Mouse (Mus musculus) spleen, postnatal 36 days (tissue): ENCODE results near the gene Sh3bgrl.
"Not testable (repeated sequence)": the region's sequence is repeated elsewhere in the genome, so short reads cannot be mapped to it uniquely, and the experiment has no call there.

ENCODE experiments used
- DNase-seq, 2 experiments: peaks; one replicate each; pipeline ENCODE4 v3.0.0; 2022; ENCODE audit warnings: low spot score in 2 of 2, mixed read lengths in 1 of 2

The Sh3bgrl gene

DNA sequence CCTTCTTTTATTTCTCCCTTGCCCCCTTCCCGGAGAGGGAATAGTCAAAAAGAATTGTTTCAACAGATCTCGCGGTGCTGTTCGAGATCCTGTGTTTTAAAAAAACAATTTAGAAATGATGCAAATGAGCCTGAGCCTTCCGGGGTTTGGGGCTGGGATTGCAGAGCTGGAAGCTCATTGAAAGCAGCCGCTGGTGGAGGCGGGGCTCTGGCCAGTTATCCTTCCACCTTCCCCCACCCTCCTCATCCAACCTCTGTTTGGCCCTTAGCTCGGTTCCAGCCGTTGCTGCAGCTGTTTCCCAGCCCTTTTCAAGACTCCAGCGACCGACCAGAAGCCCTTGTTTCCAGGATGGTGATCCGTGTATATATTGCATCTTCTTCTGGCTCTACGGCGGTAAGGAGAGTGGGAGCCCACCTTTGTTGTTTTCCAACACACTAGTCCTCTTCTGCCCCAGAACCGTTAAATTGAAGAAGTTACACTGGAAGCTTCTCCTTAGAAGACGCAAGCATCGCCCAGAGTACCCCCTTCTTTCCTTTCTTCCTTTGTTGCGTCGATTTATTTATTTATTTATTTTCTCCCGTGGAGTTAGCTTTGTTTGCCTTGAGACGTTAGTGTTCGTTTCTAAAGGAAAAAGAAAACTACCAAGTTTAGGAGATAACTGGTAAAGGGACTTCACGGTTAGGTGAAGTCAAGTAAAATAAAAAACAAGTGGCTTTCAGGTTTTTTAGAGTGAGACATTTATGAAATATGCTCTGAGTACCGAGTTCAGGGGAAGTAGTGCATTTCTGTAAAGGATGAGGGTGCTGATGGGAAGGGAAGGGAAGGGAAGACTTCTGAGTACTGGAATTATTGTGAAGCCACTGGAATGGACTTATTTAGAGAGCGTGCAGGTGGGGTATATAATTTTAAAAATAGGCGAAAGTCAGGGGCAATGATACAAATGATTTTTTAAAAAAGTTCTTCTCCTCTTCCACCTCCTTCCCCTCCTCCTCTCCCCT is at the start of gene Sh3bgrl:
Sh3bgrl (plus strand) TSS at position 121 of the 998 bp plus-strand sequence.
- peak; percentile 65 to 69 for DNase-seq

GRCm38 (mm10) chrX:109047773-109048172 is 47.4 kb upstream of the Sh3bgrl start:
- no peak for DNase-seq

- no peak for DNase-seq
Measured at GRCm38 (mm10) chrX:109071719-109072118, 23.4 kb upstream of the Sh3bgrl start.

- no peak for DNase-seq
Measured at GRCm38 (mm10) chrX:109075716-109076115, 19.4 kb upstream of the Sh3bgrl start.

GRCm38 (mm10) chrX:109076355-109076754 is 18.8 kb upstream of the Sh3bgrl start:
- peak in 1 of 2 experiments; percentile 8 for DNase-seq

DNA sequence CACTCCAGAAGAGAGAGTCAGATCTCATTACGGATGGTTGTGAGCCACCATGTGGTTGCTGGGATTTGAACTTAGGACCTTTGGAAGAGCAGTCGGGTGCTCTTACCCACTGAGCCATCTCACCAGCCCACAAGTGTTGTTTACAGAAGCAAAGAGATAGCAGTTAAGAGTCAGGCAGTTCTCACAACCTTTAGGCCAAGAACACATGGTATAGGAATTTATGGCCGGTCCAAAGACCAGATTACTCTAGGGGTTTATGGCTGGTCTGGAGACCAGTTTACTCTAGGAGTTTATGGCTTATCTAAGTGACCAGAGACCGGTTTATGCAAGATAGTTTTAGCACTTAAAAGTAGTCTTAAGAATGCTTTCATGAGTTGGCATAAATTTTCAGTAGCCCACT is 15.8 kb upstream of the Sh3bgrl start:
- not testable (repeated sequence) for DNase-seq

DNA sequence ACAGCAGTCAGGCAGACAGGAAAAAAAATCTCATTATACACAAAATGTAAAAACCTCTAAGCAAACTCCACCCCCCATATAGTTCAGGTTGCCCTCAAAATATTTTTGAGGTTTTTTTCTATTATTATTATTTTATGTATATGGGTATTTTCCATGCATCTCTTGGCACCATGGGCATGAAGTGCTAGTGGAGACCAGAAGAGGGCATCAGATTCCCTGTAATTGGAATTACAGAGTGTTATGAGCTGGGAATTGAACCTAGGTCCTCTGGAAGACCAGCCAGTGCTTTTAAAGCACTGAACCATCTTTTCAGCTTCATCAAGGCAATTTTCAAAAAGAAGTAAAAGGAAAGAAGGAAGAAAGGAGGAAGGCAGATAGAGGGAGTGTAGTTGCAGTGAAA is 8.1 kb upstream of the Sh3bgrl start:
- DNase-seq = no peak

DNA sequence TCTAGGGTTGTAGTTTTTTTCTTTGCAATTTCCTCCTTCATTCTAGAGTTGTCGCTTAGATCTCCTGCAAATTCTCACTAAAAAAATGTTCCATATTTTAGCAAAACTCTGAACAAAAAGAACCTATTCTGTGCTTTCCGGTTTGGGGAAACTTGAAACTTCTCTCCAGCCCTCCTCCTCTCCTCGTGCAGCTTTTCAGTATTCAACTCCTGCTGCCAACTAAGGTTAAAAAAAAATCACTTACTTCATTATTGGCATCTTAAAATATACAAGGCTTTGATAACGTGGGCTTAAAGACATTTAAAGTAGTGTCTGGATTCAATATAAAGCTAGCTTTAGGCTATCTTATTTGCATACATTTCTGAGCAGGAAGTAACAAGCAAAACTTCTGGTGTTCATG is 365 bp upstream of the Sh3bgrl start:
- no peak for DNase-seq

- DNase-seq = no peak
Measured at GRCm38 (mm10) chrX:109098511-109098910, 3.3 kb downstream of the Sh3bgrl start.

GRCm38 (mm10) chrX:109100441-109100840 is 5.3 kb downstream of the Sh3bgrl start:
- DNase-seq = no peak

GRCm38 (mm10) chrX:109108117-109108805 is 13.1 kb downstream of the Sh3bgrl start:
- DNase-seq = no peak

GRCm38 (mm10) chrX:109112885-109113284 is 17.7 kb downstream of the Sh3bgrl start:
- DNase-seq = no peak

DNA sequence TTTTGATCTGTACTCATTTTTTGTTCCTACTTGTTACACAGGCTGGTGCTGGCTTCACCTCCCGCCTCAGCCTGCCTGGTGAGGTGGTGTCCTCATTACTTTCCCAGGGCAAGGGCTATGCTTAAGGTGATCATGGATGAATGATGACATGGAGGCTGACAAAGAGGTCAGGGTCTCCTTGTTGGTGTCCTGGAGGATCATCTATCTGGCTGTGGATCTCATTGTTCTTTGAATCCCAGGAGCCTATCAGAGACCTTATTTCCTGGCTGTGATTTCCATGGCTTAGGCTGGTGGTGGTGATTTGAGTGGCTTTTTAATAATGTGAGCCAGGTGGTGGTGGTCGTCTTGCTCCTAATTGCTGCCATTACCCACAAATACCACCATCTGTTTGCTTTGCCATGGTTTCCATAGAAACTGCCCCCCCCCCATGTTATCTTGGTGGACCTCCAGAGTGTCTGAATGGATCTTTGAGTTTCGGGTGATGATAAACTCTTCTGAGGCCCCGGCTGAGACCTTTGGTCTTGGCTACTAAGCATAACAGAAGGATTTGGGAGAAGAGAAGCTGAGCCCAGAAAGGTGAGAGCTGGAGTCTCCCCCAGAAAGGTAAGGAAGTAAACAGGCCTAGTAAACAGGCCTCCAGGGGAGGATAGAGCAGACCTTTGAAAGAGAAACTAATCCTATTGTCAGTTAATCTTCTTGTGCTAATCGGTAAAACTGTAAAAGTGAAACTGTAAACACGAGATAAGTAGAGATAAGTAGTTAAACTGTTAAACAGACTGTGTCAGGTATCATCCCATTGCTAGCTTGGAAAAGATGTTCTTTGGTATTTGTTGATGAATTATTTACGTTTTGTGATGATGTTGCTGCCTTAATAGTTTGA is 18.5 kb downstream of the Sh3bgrl start:
- no peak for DNase-seq

DNA sequence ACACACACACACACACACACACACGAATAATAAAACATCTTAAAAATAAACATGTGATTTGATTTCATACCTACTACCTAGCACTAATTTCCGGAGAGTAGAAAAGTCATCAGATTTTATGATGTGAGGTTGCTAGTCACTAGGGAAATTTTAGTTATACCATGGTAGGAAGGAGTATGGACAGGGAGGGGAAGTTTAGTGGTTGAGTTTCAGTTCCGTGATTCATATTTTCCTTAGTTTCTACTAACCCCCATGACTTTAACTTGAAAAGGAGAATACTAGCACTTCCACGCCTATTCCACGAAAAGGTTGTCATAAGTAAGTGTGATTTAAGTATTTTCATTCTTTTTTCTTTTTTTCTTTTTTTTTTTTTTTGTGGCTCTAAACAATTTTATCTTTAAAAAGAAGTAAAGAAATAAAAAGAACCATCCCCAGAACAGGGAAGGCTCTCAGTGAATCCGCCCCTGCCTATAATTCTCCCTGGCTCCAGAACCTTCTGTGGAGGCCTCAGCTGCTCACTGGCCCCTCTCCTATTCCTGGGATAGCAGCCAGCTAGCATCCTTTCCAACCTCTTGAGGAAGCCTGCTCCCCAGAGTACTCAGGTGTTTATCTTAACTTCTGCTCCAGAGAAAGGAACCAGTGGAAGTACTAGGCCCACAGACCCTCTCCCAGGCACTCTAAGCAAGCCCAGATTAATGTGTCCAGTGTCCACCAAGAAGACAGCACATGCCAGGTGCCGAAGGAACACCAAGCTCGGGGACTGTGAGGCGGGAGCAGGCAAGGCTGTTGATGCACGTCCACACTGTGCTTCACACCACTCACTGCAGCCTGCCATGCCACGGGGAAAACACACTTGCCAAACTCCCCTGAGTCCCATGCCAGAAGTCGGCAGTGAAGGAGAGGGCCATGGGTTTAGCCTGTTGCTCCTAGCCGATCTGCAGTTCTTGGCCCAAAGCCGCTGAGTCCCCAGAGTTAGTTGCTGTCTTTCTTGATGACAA is 25.0 kb downstream of the Sh3bgrl start:
- DNase-seq = no peak

DNA sequence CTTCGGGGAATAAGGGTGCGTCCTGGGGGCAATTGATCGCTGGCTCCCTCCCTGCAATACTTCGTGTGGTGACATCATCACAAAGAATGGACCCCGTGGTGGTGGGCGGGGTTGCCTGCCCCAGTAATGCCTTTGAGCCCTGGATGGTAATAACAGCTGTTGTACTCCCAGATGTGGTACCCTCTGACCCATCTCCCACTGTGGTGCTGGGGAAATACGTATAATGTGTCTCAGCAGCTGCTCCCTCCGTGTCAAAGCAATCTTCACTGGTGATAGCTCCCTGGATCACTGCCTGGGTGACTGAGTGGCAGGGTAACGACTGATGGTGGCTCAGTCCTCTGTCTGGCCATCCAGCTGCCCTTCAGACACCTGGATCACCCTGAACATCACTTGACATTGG is 26.0 kb downstream of the Sh3bgrl start:
- DNase-seq = no peak

DNA sequence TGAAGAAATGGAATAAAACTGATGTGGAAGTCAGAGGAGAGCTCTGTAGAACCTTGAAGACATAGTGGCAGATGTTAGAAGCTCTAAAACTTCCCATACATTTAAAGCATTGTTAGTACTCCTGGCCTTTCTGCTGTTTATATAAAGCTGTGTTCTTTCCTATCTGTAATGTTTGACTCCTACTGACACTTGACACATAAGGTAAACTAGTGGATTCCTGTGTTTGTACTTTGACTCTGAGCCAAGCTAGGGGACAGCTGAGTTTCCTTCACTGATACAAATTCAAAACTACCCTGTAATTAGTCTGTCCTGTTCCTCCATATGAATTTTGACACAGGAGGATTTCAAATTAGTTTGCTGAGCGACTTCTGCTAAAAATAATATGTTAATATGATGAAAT is 27.5 kb downstream of the Sh3bgrl start:
- no peak for DNase-seq

DNA sequence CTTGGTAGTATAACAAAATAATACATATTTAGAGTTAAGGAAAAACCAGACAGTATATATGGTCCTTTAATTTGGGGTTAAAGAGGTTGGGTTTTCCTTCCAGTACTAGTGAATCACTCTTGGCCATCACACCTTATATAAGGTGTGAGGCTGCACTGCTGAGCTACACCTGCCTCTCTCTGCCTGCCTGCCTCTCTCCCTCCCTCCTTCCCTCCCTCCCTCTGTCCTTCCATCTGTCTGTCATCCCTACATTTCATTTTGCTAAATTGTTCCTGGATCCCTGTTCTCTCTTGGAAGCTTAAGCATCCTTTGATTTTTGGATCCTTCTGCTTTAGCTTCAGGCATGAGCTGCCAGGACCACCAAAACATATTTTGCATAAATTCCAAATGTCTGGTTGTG is 28.6 kb downstream of the Sh3bgrl start:
- DNase-seq = no peak

GRCm38 (mm10) chrX:109126847-109127246 is 31.7 kb downstream of the Sh3bgrl start:
- no peak for DNase-seq

- DNase-seq = no peak
Measured at GRCm38 (mm10) chrX:109127551-109128088, 32.5 kb downstream of the Sh3bgrl start.

- no peak for DNase-seq
Measured at GRCm38 (mm10) chrX:109130066-109130465, 34.9 kb downstream of the Sh3bgrl start.
